Mouse (Mus musculus): Measurements from ENCODE around the gene Tmc4. TPM values are rescaled to one million over a fixed set of nuclear protein-coding genes. Genes with fewer than 3 reads are reported as not detected.
"Not testable (repeated sequence)": the region's sequence is repeated elsewhere in the genome, so short reads cannot be mapped to it uniquely, and the experiment has no call there.

Tmc4 gene
- polyA plus RNA-seq, 1 experiment from 2014 or later, result 6.2 TPM

DNA sequence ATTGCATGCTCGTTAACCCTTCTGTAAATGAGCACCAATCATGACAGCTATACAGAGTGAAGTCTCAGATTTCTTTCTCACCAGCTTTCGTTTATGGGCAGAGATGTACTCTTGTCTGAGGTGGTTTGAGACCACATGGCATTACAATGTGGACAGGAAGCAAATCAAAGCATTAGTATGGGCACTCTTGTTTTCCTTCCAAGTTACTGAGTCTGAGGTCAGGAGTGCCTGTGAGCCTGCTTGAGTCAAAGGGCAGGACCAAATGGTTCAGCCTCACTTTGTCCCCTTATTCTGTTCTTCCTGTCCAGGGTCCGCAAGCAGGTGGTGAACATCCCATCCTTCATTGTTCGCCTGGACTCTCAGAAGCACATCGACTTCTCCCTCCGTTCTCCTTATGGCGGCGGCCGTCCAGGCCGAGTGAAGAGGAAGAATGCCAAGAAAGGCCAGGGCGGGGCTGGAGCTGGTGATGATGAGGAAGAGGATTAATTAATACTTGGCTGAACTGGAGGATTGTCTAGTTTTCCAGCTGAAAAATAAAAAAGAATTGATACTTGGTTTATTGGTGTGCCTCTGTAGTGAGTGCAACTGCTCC, 29.1 kb upstream of the Tmc4 start:
- Histone ChIP-seq H3K27ac (ENCODE audit: low read depth, low read length) (no peak overlapping the region), H3K4me2 (ENCODE audit: low read depth, low read length) (peak overlapping the region; percentile 96), H3K36me3 (ENCODE audit: control insufficient read depth, insufficient read depth, low read length) (peaks cover 20% of the 10 kb centered on the region), H3K4me3 (ENCODE audit: low read depth, low read length) (peak overlapping the region; percentile 69; the same call in 1 of the 2 replicates), H3K4me1 (ENCODE audit: control insufficient read depth, insufficient read depth, low read length) (peaks cover 20% of the 10 kb centered on the region), H3K9me3 (ENCODE audit: control insufficient read depth, low read length) (no peaks in the 10 kb centered on the region), H3K9ac (replicated peaks; ENCODE audit: low read depth, low read length) (no peak overlapping the region), H3K27me3 (ENCODE audit: control insufficient read depth, insufficient read depth, low read length) (no peaks in the 10 kb centered on the region)
- no peak for ATAC-seq (ENCODE audit: low read depth)
- 54% methylated on average over 11 of the region's 11 CpGs for WGBS

GRCm38 (mm10) chr7:3705911-3706310, 28.6 kb upstream of the Tmc4 start:
- Histone ChIP-seq H3K36me3 (ENCODE audit: control insufficient read depth, insufficient read depth, low read length) (peaks cover 24% of the 10 kb centered on the region), H3K4me1 (ENCODE audit: control insufficient read depth, insufficient read depth, low read length) (peaks cover 20% of the 10 kb centered on the region), H3K9ac (replicated peaks; ENCODE audit: low read depth, low read length) (peak overlapping the region; percentile 75), H3K9me3 (ENCODE audit: control insufficient read depth, low read length) (no peaks in the 10 kb centered on the region), H3K27ac (ENCODE audit: low read depth, low read length) (no peak overlapping the region), H3K4me3 (ENCODE audit: low read depth, low read length) (peak overlapping the region; percentile 69), H3K4me2 (ENCODE audit: low read depth, low read length) (peak overlapping the region; percentile 96), H3K27me3 (ENCODE audit: control insufficient read depth, insufficient read depth, low read length) (no peaks in the 10 kb centered on the region)
- no peak for ATAC-seq (ENCODE audit: low read depth)
- 33% methylated on average over 6 of the region's 6 CpGs for WGBS

GRCm38 (mm10) chr7:3705461-3705860, 28.1 kb upstream of the Tmc4 start:
- H3K4me3 ChIP-seq (ENCODE audit: low read depth, low read length), result peak overlapping the region; percentile 69
- not testable (repeated sequence) for H3K27ac ChIP-seq (ENCODE audit: low read depth, low read length)

GRCm38 (mm10) chr7:3704475-3704874, 27.1 kb upstream of the Tmc4 start:
- peak; percentile 65 for ATAC-seq (ENCODE audit: low read depth)
- no peaks in the 10 kb centered on the region for H3K27me3 ChIP-seq (ENCODE audit: control insufficient read depth, insufficient read depth, low read length)
- H3K27ac ChIP-seq (ENCODE audit: low read depth, low read length), result peak overlapping the region; percentile 93
- H3K4me1 ChIP-seq (ENCODE audit: control insufficient read depth, insufficient read depth, low read length), result peaks cover 20% of the 10 kb centered on the region
- peak overlapping the region; percentile 96 for H3K4me2 ChIP-seq (ENCODE audit: low read depth, low read length)
- H3K36me3 ChIP-seq (ENCODE audit: control insufficient read depth, insufficient read depth, low read length), result peaks cover 29% of the 10 kb centered on the region
- no peaks in the 10 kb centered on the region for H3K9me3 ChIP-seq (ENCODE audit: control insufficient read depth, low read length)
- H3K9ac ChIP-seq (replicated peaks; ENCODE audit: low read depth, low read length), result peak overlapping the region; percentile 75
- WGBS, result 1% methylated on average over 20 of the region's 20 CpGs
- H3K4me3 ChIP-seq (ENCODE audit: low read depth, low read length), result peak overlapping the region; percentile 69

More at GRCm38 (mm10) chr7:3705461-3705860, 28.1 kb upstream of the Tmc4 start:
- WGBS, result 2% methylated on average over 6 of the region's 7 CpGs
- Histone ChIP-seq H3K9ac (replicated peaks; ENCODE audit: low read depth, low read length) (peak overlapping the region; percentile 75), H3K4me2 (ENCODE audit: low read depth, low read length) (peak overlapping the region; percentile 96), H3K4me1 (ENCODE audit: control insufficient read depth, insufficient read depth, low read length) (peaks cover 20% of the 10 kb centered on the region), H3K36me3 (ENCODE audit: control insufficient read depth, insufficient read depth, low read length) (peaks cover 24% of the 10 kb centered on the region)
- not testable (repeated sequence) for ATAC-seq (ENCODE audit: low read depth); H3K27me3 ChIP-seq (ENCODE audit: control insufficient read depth, insufficient read depth, low read length); H3K9me3 ChIP-seq (ENCODE audit: control insufficient read depth, low read length)

DNA sequence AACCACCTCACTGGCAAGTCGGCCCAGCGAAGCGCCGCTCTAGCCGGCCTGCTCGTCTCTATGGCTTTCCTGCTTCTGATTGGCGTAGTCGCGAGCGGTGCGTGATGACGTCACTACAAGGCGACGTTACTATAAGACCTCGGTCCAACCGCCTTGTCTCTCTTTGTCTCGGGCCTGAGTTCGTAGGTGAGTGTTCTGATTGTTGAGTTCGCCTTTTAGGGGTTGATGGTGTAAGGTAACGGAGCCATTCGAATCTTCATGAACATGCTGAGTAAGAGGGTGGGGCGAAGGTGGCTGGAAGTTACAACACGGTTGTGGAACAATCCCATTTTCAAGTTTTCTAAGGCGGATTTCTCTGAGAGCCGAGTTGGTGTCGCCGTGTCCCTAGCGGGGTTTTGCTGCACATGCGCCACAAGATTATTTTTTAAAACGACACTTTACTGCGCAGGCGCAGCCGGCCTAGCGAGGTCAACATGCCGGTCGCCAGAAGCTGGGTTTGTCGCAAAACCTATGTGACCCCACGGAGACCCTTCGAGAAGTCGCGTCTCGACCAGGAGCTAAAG, 26.6 kb upstream of the Tmc4 start, which contains the start of gene Rps9:
Rps9 (plus strand) TSS at position 115 of the 563 bp plus-strand sequence.
- WGBS, result 1% methylated on average over 42 of the region's 42 CpGs
- peak; percentile 96 for ATAC-seq (ENCODE audit: low read depth)
- Histone ChIP-seq H3K9ac (replicated peaks; ENCODE audit: low read depth, low read length) (peak within 1 kb of the TSS; percentile 75), H3K27ac (ENCODE audit: low read depth, low read length) (peak within 1 kb of the TSS; percentile 93), H3K4me1 (ENCODE audit: control insufficient read depth, insufficient read depth, low read length) (peaks cover 20% of the 10 kb centered on the region), H3K4me3 (ENCODE audit: low read depth, low read length) (peak within 1 kb of the TSS; percentile 69), H3K9me3 (ENCODE audit: control insufficient read depth, low read length) (no peaks in the 10 kb centered on the region), H3K4me2 (ENCODE audit: low read depth, low read length) (peak within 1 kb of the TSS; percentile 96), H3K27me3 (ENCODE audit: control insufficient read depth, insufficient read depth, low read length) (no peaks in the 10 kb centered on the region), H3K36me3 (ENCODE audit: control insufficient read depth, insufficient read depth, low read length) (peaks cover 29% of the 10 kb centered on the region)

GRCm38 (mm10) chr7:3703148-3703878, 26.0 kb upstream of the Tmc4 start:
- Histone ChIP-seq H3K4me1 (ENCODE audit: control insufficient read depth, insufficient read depth, low read length) (peaks cover 20% of the 10 kb centered on the region), H3K4me2 (ENCODE audit: low read depth, low read length) (peak overlapping the region; percentile 96), H3K9ac (replicated peaks; ENCODE audit: low read depth, low read length) (peak overlapping the region; percentile 75), H3K36me3 (ENCODE audit: control insufficient read depth, insufficient read depth, low read length) (peaks cover 27% of the 10 kb centered on the region), H3K4me3 (ENCODE audit: low read depth, low read length) (peak overlapping the region; percentile 69), H3K9me3 (ENCODE audit: control insufficient read depth, low read length) (no peaks in the 10 kb centered on the region), H3K27me3 (ENCODE audit: control insufficient read depth, insufficient read depth, low read length) (no peaks in the 10 kb centered on the region), H3K27ac (ENCODE audit: low read depth, low read length) (peak overlapping the region; percentile 93)
- 22% methylated on average over 6 of the region's 6 CpGs for WGBS
- ATAC-seq (ENCODE audit: low read depth), result peak; percentile 49

DNA sequence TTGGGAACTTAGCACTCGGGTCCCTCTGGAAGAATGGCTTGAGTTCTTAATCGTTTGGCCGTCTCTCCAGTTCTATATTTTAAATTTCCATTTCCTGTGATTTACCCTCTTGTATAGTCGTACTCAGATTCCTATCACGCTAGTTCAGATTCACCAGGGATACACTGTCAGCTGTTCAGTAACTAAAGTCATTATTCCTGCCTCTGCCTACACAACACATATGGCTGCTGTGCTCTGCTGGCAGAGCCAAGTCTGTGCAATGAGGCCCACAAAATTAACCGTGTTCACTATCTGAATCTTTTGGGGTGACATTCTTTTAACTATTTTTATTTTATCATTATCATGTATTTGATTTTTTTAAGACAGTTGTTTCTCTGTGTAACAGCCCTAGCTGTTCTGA, 21.1 kb upstream of the Tmc4 start:
- no peaks in the 10 kb centered on the region for H3K27me3 ChIP-seq (ENCODE audit: control insufficient read depth, insufficient read depth, low read length)
- no peak for ATAC-seq (ENCODE audit: low read depth)
- WGBS, result 91% methylated on average over 6 of the region's 6 CpGs
- no peak overlapping the region for H3K9ac ChIP-seq (replicated peaks; ENCODE audit: low read depth, low read length)
- H3K36me3 ChIP-seq (ENCODE audit: control insufficient read depth, insufficient read depth, low read length), result peaks cover 13% of the 10 kb centered on the region
- peaks cover 5% of the 10 kb centered on the region; the same call in 1 of the 2 replicates for H3K4me1 ChIP-seq (ENCODE audit: control insufficient read depth, insufficient read depth, low read length)
- no peaks in the 10 kb centered on the region for H3K9me3 ChIP-seq (ENCODE audit: control insufficient read depth, low read length)
- no peak overlapping the region for H3K4me2 ChIP-seq (ENCODE audit: low read depth, low read length)
- H3K27ac ChIP-seq (ENCODE audit: low read depth, low read length), result no peak overlapping the region
- H3K4me3 ChIP-seq (ENCODE audit: low read depth, low read length), result no peak overlapping the region

GRCm38 (mm10) chr7:3694949-3695305, 17.6 kb upstream of the Tmc4 start:
- H3K4me3 ChIP-seq (ENCODE audit: low read depth, low read length), result peak overlapping the region; percentile 56
- not testable (repeated sequence) for H3K27me3 ChIP-seq (ENCODE audit: control insufficient read depth, insufficient read depth, low read length); H3K36me3 ChIP-seq (ENCODE audit: control insufficient read depth, insufficient read depth, low read length); ATAC-seq (ENCODE audit: low read depth); H3K9me3 ChIP-seq (ENCODE audit: control insufficient read depth, low read length)
- peaks cover 16% of the 10 kb centered on the region; the same call in 1 of the 2 replicates for H3K4me1 ChIP-seq (ENCODE audit: control insufficient read depth, insufficient read depth, low read length)
- peak overlapping the region; percentile 85; the same call in 1 of the 2 replicates for H3K27ac ChIP-seq (ENCODE audit: low read depth, low read length)
- WGBS, result 4% methylated on average over 9 of the region's 9 CpGs
- H3K4me2 ChIP-seq (ENCODE audit: low read depth, low read length), result peak overlapping the region; percentile 78
- H3K9ac ChIP-seq (replicated peaks; ENCODE audit: low read depth, low read length), result peak overlapping the region; percentile 76

All from neural tube, embryonic 14.5 days (tissue).